Mouse (Mus musculus) G1E (cell line): ENCODE measurements at regions not wholly inside any gene's neighbourhood (a gene's known extent, or its start where the extent isn't known, plus 50 kb on each side); places are given as distances from the start of the nearest gene placed in this dataset.

Experiments
- ATAC-seq: 2 replicates; pipeline ENCODE4 v1.8.0; 2016; ENCODE audit warnings: mild to moderate bottlenecking; ENCODE audit not compliant: insufficient number of reproducible peaks, poor library complexity, low FRiP score, severe bottlenecking; ENCODE audit errors: extremely low read depth
- DNase-seq: peaks from one replicate; pipeline ENCODE4 v3.0.0; 2012; ENCODE audit warnings: low spot score
- H3K27me3 ChIP-seq: 2 replicates; pipeline ENCODE4 v1.6.1; 2012; ENCODE audit warnings: mild to moderate bottlenecking, low read length, inconsistent platforms; ENCODE audit not compliant: insufficient read depth
- H3K36me3 ChIP-seq: replicated peaks from 2 replicates; pipeline ENCODE3; 2012; ENCODE audit warnings: mild to moderate bottlenecking, inconsistent platforms
- H3K4me1 ChIP-seq: 2 replicates; pipeline ENCODE4 v1.6.1; 2012; ENCODE audit warnings: low read depth, low read length, inconsistent platforms, mixed read lengths; ENCODE audit not compliant: insufficient read depth
- H3K4me3 ChIP-seq: 2 replicates; pipeline ENCODE4 v1.5.1; 2012; ENCODE audit warnings: low read depth, mild to moderate bottlenecking, inconsistent platforms, low read length, moderate library complexity, mixed read lengths
- H3K9me3 ChIP-seq: replicated peaks from 2 replicates; pipeline ENCODE4 v1.6.1; 2012; ENCODE audit warnings: inconsistent platforms
- CTCF ChIP-seq: IDR thresholded peaks from 2 replicates; pipeline ENCODE4 v1.5.1; 2012; ENCODE audit warnings: low read depth, low read length, inconsistent platforms, mixed read lengths
- GATA1 ChIP-seq: IDR thresholded peaks from 2 replicates; pipeline ENCODE4 v1.6.1; 2012; ENCODE audit warnings: borderline replicate concordance, low read length, inconsistent platforms, mixed read lengths
- GATA2 ChIP-seq: IDR thresholded peaks from 2 replicates; pipeline ENCODE4 v1.6.1; 2012; ENCODE audit warnings: low read depth, low read length, inconsistent platforms, borderline replicate concordance
- POLR2AphosphoS5 ChIP-seq: IDR thresholded peaks from 2 replicates; pipeline ENCODE4 v1.6.1; 2012; ENCODE audit warnings: low read depth, low read length, inconsistent platforms; ENCODE audit not compliant: insufficient replicate concordance
- TAL1 ChIP-seq: conservative IDR thresholded peaks from 2 replicates; pipeline ENCODE4 v1.6.1; 2012; ENCODE audit warnings: low read depth, low read length, inconsistent platforms, mixed read lengths

DNA sequence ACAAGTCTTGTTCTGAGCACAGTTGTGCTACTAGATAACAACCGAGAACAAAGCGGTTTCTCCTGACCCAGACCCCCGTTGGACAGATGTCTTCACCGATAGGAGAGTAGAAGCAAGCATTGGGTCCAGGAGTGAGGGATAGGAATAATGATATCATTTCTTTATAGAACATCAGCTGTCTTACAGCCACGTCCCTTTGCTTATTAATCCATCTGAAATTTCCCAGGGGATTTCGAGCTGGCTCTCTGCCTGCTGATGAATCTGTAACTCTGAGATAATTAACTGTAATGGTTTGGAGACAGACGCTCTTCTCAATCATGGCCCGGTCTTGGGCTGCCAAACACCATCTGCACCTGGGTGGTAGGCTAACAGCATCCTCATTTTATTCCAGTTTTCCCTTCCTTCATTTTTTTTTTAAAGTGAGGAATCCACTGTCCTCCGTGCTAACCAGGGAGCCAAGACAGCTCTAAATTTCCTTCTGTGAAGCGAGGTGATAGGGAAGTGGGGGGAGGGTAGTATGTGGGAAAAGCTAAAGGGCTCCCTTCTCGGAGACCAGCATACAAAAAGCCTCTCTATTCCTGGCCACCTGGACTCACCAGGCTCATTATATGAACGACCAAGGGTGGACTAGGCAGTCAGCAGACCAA, 75.0 kb upstream of the 1700025G04Rik start:
- TF ChIP-seq GATA2 (no peak), GATA1 (no peak), CTCF (no peak), TAL1 (no peak), POLR2AphosphoS5 (no peak)
- no peak for DNase-seq
- Histone ChIP-seq H3K36me3 (no peaks in the 10 kb centered on the region), H3K27me3 (no peaks in the 10 kb centered on the region), H3K4me3 (no peak overlapping the region), H3K4me1 (no peaks in the 10 kb centered on the region), H3K9me3 (peaks cover 51% of the 10 kb centered on the region)
- no peak for ATAC-seq

DNA sequence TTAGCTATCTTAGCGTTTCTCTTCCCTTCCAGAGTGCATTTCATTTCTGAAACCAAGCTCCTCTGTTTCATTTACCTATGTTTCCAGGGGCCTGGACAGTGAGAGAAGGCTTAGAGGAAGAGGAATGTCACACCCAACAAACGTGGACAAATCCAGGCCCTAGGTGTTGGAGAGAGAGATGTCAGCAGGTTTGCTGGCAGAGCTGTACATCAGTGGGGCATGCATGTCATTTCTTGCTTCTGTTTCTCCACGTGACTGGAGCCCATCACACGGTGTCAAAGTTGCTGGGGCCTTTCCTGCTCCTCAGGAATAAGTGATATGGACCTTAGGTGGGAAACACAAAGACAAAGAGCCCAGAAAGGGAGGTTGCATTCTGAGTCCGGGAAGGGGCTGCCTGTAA, 74.3 kb upstream of the 1700025G04Rik start:
- H3K36me3 ChIP-seq: no peaks in the 10 kb centered on the region
- no peak overlapping the region for H3K4me3 ChIP-seq
- no peak for DNase-seq
- H3K27me3 ChIP-seq: no peaks in the 10 kb centered on the region
- TF ChIP-seq GATA1 (no peak), GATA2 (no peak), POLR2AphosphoS5 (no peak), CTCF (no peak), TAL1 (no peak)
- ATAC-seq: no peak
- no peaks in the 10 kb centered on the region for H3K4me1 ChIP-seq
- H3K9me3 ChIP-seq: peaks cover 46% of the 10 kb centered on the region

DNA sequence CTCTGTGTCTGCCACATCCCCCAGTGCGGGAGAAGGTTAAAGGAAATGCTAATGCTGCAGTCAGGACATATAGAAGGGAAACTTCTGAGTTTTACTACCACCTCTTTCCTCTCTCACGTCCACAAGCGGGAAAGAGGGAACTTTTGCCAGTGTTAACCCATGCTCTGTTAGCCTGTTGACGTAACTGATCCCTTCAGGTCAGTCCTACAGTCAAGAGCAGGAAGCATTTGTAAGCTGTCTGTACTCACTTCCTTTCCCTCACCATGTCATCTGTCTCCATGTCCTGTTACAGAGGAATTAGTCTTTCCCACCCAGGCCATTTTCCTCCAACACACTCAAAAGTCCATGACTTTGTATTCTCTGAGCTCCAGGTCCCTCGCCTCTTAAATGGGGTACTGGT, 62.5 kb upstream of the 1700025G04Rik start:
- DNase-seq (no peak), ATAC-seq (no peak)
- Histone ChIP-seq H3K4me1 (no peaks in the 10 kb centered on the region), H3K36me3 (no peaks in the 10 kb centered on the region), H3K27me3 (no peaks in the 10 kb centered on the region), H3K4me3 (no peak overlapping the region), H3K9me3 (peaks cover 32% of the 10 kb centered on the region)
- TF ChIP-seq POLR2AphosphoS5 (no peak), CTCF (no peak), TAL1 (no peak), GATA1 (no peak), GATA2 (no peak)

DNA sequence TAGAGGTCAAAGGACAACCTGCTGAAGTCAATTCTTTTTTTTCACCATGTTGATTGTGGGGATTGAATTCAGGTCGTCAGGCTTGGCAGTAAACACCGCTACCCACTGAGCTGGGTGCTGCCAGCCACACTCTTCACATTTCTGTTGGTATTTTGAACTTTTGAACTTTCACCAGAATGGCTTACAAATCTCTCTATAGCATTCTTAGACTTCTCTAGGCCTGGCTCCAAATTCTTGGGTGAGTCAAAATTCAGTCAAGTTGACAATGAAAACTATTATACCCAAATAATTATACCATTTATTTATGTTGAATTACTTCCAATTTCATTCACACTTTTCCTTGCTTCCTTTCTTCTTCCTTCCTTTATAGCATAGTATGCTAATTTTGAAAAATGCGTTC, 58.8 kb upstream of the 1700025G04Rik start:
- DNase-seq: no peak
- no peaks in the 10 kb centered on the region for H3K4me1 ChIP-seq
- H3K36me3 ChIP-seq: no peaks in the 10 kb centered on the region
- ATAC-seq: no peak
- H3K4me3 ChIP-seq: no peak overlapping the region
- no peaks in the 10 kb centered on the region for H3K27me3 ChIP-seq
- TF ChIP-seq GATA2 (no peak), TAL1 (no peak), CTCF (no peak), GATA1 (no peak), POLR2AphosphoS5 (no peak)
- H3K9me3 ChIP-seq: peaks cover 17% of the 10 kb centered on the region

DNA sequence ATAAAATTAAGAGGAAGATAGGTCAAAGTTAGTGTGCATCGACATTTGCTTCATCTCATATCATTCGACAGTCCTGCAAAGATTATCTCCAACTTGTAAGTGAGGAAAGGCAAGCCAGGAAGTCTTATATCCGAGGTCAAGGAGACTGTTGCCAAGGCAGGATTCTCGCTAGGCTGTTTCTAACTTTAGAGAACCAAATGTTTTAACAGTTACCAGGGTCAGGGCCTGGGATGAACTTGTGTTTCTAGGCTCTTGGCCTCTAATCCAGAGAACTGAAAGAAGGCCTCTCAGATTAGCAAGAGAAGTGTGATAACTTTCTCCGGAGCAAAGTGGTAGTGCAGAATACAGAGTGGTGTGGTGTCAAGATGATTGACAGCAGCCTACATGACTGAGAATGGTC, 50.2 kb upstream of the 1700025G04Rik start:
- H3K4me3 ChIP-seq: no peak overlapping the region
- TF ChIP-seq CTCF: no peak
- TF ChIP-seq GATA1: no peak
- TF ChIP-seq POLR2AphosphoS5: no peak
- TF ChIP-seq GATA2: no peak
- no peak for TF ChIP-seq TAL1
- no peaks in the 10 kb centered on the region for H3K36me3 ChIP-seq
- H3K27me3 ChIP-seq: no peaks in the 10 kb centered on the region
- ATAC-seq (no peak), DNase-seq (no peak)
- no peaks in the 10 kb centered on the region for H3K4me1 ChIP-seq
- H3K9me3 ChIP-seq: peaks cover 25% of the 10 kb centered on the region
